Mouse (Mus musculus) cerebellum, adult 11-12 months (tissue): ENCODE measurements around the gene Sec31a.
"Not testable (repeated sequence)": the region's sequence is repeated elsewhere in the genome, so short reads cannot be mapped to it uniquely, and the experiment has no call there.

Experiments used
- DNase-seq: peaks from one replicate; pipeline ENCODE4 v3.0.0; 2022

Sec31a gene

DNA sequence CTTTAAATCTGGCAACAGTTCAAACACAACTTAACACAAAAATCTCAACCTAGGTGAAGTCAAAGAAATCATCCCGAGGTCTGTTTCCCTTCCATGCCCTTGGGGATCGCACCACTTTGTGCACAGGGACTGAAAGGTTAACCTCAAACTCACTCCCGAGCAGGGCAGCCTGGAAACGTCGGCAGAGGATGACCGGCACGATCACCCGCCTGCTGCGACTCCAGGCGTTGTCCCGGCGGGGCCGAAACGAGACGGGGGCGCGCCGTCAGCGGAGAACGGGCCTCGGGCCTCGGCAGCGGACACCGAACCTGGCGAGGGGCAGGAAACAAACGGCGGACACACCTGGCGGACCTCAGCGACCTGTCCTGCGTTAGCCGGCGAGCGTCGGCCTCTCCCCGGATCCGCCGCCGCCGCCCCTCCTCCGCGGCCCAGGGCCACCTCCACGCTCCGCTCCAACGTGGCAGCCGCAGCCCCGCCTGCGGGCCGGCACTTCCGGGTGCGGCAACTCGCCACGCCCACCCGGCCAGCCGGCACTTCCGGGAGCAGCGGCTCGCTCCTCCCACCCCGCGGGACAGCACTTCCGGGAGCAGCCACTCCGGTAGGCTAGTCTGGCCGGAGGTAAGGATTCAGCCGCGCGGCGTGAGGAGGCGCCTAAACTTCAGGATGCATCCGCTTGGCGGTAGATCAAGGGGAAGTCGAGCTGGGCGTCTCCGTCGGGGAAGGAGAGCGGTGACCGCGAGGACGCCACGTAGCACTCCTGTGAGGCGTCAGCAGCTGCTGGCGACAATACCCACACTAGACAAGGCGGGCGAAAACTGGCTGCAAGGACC is at the start of gene Sec31a:
Gene Sec31a, minus strand, starts transcription at position 474 of the 830 bp plus-strand sequence.
- peak; percentile 99 for DNase-seq

DNA sequence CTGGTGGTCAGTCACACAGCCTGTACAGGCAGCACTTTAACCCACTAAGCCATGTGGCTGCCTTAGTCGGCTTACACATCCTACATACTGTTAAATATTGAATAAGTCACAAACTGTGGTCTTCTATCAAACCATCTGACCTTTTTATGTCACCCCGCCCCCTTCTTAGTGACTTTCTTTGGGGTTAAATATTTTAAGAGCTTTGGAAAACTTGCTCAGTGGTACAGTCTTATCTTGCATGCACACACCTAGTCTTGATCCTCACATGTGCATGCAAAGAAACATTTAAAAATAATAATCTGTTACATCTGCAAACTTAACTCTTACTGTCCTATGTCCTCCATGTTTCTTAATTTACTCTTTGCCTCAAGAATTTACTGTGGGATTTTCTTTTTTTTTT is 46.3 kb upstream of the Sec31a start:
- no peak for DNase-seq

DNA sequence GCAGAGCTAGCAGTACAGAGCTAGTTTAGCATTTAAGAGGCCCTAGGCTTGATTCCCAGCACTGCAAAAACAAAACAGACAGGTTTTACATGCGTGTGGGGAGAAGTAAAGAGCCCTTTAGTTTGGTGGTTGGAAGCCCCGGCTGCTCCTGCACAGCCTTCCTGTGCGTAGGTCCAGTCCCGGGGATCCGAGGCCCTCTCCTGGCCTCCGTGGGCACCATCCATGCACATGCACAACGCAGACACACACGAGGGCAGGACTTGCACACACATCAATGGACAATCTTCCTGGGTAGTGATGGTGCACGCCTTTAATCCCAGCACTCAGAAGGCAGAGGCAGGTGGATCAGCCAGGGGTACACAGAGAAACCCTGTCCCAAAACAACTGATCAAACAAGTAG is 45.5 kb upstream of the Sec31a start:
- no peak for DNase-seq

DNA sequence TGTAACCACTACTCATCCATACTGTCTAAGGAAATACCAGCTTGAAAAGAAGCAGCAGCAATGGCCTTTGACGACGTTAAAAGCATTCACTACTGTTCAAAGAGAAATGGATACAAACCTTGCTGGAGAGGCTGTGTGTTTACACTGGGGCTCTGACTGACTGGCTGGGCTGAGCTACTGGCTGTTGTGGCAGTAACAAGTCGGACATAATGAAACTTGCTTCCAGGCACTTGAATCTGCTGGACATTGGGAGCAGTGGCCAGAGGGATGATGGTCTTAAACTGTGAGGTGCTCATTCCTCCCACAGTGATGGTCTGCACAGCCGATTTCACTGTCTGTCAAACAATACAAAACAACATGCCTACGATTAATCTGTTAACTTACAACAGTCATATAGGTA is 43.4 kb upstream of the Sec31a start:
- no peak for DNase-seq

DNA sequence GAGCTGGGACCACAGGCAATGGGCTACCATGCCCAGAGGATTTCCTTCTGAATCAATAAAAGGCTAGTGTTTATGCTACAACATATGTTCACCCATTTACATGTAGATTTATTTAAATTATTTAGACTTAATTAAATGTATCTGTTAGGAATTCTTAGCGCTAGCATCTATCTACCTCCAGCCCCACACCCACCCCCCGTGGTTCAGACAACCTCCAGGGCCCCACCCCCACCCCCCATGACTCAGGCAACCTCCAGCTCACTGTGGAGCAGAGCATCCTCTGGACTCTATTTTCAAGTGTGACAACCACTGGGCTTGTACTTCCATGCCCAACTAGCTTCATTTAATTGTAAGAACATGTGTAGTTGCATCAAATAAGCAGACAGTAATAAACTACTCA is 35.8 kb upstream of the Sec31a start:
- no peak for DNase-seq

DNA sequence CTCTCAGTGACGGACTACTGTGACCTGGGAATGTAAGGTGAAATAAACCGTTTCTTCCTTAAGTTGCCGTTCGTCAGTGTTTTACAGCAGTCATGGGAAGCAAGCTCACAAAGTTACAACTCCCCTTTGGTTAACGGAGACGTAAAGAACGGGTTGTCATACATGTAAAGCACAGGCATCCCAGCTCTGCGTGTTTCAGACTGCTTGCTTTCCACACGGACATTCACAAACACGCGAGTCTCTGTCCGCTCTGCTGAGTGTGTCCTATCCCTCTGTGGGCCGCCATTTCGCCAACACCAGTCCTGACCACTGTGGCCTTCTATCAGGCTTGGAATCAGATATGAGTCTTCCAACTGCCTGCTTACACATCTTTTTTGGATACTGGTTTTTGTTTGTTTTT is 22.8 kb upstream of the Sec31a start:
- no peak for DNase-seq

DNA sequence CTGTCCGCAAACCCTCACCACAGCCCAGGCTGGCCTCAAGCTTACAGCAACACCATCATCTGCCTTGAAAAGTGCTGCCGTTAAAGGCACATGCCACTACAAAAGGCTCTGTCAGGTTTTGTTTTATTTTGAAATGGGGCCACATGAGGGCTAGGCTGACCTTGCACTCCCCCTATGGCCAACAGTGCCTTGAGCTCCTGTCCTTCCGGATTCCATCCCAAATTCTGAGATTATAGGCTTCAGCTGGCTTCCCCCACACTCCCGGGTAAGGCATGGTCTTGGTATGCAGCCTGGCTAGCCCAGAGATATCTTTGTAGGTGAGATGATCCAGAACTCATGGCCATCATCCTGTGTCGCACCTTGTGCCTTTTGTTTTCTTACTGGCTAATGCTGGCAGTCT is 21.9 kb upstream of the Sec31a start:
- DNase-seq = no peak

DNA sequence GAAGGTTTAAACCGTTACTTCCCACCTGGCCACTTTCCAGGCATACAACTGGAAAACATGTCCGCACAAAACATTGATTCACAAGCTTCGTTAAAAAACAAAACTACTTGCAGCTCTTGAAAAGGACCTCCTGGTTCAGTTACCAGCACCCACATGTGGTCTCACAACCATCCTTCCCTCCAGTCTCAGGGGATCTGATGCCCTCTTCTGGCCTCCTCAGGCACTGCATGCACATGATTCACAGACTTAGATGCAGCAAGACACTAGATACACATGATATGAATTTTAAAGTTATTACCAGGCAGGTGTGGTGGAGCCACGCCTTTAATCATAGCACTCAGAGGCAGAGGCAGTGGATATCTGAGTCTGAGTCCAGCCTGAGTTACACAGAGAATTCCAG is 21.1 kb upstream of the Sec31a start:
- DNase-seq = no peak

DNA sequence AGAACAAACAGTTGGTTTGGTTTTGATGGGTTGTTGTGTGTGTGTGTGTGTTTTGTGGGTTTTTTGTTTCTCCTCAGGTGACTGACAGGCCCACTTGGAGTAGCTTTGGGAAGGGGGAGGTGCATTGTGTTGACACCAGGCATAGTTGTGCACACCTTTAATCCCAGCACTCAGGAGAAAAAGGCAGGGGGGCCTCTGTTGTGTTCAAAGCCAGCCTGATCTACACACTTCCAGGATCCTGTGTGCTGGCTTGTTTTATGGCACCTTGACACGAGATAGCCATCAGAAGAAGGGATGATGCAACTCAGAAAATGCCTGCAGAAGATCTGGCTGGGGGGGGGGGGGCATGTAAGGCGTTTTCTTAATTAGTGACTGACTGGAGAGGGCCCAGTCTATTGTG is 14.9 kb upstream of the Sec31a start:
- DNase-seq = no peak

DNA sequence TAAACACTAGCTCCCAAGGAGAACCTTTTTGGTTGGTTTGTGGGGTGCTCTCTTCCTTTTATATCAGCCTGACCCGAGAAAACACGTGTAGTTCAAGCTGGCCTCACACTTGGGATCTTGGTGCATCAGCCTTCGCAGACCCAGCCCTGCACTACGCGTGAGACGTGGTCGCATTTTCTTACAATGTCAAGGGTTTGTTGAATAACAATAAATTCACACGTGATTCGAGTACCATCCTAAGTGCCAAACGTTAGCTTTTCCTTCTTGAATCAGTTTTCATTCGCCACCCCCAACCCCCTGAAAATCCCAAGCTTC is 14.0 kb upstream of the Sec31a start:
- no peak for DNase-seq

DNA sequence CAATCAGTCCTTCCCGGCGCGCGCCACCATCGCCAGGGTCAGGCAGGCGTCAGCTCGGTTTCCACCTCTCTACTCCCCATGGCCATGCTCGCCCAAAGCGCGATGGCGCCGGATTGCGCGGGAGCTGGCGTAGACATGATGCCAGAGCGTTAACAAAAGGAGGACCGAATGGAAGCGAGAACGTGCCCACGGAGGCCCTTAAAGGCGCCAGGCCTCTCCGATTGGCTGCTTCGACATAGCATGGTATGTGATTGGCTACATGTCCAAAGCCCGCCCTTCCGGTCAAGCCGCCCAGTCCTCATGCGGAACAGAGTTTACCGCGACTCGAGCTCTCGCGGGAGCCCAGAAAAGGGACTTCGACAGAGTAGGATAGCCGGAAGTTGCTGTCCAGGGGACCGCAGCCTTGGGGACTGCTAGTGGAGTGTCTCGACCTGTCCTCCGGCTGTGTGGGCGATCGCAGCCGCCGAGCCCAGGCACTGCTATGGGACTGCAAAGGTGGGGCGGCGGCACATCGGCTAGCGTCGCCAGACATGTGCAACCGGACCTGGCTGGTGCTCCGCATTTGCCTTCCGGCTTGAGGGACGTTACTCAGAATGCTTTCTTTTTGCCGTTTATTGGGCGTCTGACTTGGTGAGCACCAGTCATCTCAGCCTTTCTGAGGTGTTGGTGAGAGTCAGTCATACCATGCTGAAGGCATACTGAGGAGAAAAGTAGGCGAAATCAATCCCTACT is 13.5 kb upstream of the Sec31a start:
- peak; percentile 95 for DNase-seq

DNA sequence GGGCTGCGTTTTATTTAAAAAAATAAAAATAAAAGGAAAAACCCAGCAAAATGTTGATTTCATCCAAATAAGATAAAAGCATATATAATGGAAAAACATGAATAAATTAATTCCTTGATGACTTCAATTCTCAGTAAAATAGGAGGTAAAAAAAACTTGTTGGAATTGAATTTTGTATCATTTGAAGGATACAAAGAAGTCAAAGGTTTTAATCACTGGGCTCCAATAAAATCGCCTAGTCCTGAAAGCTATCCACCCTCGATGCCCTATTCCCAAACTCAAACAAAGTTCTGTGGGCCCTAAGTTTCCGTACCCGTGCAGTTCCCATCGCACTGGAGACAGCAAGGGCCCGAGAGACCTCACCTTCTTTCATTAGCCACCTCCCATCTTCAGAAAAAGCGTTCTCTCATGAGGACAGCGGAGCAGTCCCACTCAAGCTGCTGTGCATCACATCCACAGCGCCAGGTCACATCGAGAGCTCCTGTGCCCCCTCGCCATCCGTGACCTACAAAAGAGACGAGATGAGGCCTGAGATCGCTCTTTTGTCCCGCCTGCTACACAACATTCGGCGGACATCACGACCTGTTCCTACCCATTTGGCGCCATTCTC is 12.8 kb upstream of the Sec31a start:
- DNase-seq = no peak

DNA sequence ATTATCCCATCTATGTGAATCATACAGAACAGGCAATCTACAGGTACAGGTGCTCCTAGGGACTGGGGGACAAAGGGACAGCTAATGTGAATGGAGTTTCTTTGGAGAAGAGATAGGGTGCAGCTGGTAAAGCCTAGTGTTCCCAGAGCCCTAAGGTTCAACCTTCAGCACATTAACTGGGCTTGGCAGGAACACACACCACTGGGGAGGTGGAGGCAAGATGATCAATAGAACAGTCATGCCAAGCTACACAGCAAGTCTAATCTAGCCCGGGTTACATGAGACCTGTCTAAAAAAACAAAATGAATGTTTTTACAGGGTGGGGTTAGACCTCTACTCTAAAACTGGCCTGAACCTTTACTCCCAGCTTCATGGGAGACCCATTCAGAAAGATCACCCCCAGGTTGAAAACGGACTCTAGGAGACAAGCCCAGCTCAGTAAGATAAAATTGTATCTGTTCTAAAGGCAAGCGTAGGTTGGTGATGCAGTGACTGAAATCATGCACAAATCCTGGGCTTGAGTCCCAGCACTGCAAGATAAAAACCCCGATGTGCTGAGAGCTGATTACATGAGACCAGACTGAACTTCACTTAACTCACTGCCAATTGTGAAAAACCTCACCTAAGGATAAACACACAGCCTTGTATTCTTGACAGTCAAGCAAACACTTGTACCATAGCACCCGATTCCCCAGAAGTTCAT is 12.1 kb upstream of the Sec31a start:
- DNase-seq = no peak

DNA sequence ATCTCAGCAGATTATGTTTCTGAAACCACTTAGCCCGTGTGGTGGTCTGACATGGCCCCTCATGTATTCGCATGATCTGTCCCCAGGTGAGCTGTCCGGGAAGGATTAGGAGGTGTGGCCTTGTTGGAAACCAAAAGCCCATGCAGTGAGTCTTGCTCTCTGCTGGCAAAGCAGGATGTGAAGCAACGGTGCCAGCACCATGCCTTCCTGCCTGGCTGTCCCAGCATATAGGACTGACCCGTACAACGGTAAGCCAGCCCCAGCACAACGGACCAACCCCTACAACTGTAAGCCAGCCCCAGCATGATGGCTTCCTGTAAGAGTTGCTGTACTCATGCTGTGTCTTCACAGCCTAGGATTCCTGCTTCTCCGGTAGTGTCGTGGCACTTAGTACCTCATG is 11.2 kb upstream of the Sec31a start:
- no peak for DNase-seq

DNA sequence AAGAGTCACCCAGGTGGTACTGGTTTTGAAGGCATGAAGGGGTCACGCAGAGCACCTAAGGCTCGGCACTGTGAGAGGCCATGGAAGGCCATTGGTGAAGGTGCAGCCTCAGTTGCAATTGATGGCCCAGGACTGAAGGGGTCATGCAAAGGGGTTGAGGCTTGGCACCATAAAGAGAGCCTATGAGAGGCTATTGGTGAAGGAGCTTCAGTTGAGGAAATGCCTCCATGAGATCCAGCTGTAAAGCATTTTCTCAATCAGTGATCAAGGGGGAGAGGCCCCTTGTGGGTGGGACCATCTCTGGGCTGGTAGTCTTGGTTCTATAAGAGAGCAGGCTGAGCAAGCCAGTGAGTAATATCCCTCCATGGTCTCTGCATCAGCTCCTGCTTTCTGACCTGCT is 9.8 kb upstream of the Sec31a start:
- DNase-seq = not testable (repeated sequence)

DNA sequence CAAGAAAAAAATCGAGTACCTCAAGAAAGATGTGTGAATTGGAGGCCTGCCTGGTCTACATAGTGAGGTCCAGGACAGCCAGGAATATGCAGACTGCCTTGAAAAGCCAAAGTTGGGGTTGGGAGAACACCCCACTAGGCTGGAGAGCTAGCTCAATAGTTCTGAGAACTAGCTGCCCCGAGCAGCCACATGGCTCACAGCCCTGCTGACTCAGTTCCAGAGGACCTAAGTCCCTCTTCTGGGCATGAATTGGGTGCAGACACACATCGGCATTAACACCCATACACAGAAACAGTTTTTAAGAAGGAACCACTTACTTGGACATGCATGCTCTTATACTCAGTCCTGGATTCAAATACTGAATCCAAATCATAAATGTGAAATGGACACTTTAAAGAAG is 8.2 kb upstream of the Sec31a start:
- no peak for DNase-seq

DNA sequence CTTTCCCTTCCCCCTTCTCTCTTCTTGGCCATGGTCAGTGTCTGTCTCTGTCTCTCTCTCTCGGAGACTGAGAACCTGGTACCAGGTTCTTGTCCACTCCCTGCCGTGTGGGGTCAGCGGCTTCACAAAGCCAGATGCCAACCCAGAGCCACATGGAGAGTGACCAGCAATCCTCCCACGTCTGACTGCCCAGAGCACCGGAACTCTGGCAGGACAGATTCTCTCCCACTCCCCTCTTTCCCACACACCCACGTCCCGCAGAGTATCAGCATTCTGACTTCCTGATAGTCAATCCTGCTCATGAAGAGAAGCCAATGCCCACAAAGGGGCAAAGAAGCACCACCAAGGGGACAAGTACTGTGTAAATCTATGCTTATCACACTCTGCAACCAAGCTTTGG is 7.6 kb upstream of the Sec31a start:
- DNase-seq = no peak

DNA sequence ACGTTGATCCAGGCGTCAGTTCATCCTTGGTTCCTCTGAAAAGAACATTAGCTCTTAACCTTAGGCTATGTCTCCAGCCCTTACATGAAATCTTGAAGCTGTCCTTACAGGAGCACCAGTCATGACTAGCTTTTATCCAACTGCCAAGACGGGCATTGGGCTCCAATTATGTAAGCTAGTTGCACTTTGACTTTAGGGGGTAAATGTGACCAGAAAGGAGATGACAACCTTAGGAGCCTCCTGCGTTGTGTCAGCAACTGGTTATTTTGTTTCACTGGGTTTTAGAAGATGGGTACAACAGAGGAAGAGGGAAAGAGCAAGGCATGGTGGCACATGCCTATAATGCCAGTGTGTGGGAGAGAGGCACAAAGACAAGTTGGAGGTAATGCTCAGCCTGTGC is 2.8 kb upstream of the Sec31a start:
- no peak for DNase-seq

DNA sequence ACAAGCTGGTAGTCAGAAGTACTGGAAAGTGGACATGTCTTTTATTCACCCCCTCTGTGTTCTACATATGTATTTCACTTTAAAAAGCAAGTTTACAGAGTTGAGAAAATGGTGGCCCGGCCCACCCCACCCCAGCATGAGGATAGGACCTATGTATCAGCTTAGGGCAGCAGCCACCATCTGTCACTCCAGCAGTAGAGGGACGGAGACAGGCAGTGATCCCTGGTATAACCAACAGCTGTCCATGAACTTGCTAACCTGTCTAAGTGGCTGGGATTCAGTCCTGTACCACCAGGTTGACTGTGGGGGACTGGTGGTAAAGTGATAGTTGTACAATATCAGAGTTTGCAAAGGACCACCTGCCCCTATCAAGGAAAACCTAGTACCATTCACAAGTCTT is 2.0 kb upstream of the Sec31a start:
- DNase-seq = no peak

DNA sequence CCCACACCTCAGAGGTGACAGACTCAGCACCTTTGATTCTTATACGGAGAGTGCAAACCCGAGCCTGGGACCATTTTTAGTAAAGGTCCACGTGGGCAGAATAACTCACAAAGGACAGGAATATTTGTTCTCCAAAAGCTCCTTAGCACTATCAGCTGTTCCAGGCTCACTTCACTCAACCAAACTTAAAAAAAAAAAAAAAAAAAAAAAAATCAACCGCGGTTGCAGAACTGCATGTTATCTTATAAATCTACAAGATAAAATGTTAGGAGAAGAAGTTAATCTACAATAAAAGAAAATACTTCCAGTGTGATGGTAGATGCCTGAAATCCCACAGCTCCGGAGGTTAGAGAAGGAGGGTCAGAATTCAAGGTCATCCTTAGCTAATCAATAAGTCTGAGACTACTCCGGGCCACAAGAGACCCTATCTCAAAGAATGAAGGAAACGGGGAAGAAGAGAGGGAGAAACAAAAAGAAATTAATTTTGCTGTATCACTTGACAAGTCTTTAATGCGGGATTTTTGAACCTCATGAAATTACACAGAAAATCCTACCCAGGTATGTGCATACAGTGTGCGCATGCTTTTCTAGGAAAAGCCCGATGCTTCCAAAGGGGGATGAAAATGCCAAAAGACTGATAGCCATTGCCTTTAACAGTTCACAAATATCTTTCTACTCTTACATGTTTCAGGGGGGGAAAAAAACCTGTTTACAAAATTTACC is 1.4 kb downstream of the Sec31a start:
- no peak for DNase-seq

DNA sequence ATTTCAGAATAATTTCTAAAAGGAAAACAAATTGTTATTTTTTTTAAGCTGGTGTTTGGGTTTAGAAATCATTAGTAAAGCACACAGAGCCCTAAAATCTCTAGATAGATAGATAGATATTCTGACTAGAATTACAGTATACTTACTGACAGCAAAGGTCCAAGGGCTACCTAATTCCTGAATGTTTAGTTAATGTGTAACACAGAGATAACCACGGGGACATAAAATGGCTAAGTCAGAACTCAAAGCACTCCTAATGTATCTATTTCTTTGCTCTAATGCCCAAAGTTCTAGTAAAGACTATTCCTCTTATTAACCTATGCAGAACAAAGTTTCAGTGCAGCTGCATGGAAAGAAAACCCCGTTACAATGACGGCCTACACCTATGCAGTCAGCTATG is 3.1 kb downstream of the Sec31a start:
- no peak for DNase-seq

DNA sequence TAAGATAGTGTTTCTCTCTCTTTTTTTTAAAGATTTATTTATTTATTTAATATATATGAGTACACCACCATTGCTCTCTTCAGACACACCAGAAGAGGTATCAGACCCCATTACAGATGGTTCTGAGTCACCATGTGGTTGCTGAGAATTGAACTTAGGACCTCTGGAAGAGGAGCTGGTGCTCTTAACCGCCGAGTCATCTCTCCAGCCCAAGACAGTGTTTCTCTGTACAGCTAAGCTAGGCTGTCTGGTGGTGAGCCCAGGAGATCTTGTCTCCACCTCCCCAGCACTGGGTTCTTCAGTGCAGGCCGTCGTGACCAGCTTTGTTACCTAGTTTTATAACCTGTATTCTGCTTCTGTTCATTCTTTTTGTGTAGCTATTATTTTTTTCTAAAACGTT is 5.8 kb downstream of the Sec31a start:
- no peak for DNase-seq

DNA sequence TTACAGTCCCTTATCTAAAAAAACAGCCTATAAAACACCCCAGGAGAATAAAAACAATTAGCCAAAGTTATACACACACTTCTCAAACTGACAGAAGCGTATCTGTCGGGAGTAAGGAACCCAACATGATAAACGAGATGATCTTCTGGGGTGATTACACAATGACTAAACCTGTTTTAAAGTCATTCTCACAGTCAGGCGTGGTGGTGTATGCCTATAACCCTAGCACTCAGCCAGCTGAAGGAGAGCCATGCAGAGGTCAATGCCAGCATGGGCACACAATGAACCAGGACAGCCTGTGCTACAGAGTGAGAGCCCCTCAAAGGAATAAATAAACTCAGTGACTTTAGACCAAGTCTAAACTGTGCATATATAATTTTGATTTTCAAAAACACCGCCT is 7.5 kb downstream of the Sec31a start:
- DNase-seq = no peak
